In genomic region chr15:103627085-103627484, GRCm38 (mm10) we compare ENCODE assay signal across 9 mouse cellular contexts.
DNase-seq lines count a peak whose midpoint lies in the region; ATAC-seq and TF ChIP-seq lines count a peak whose summit lies in the region.
"Had no signal": no experiment of that assay in that cellular context is flagged by ENCODE, and none has a peak within 500 bp of the region (broad histone marks: within the 10 kb centered on the region; RNA-seq: fewer than 3 reads in every experiment).

No protein-coding gene starts in this region.

- peaks cover 15% of the 10 kb centered on the region for H3K27me3 ChIP-seq in Patski
- H3K27me3 ChIP-seq in forebrain, embryonic 14.5 days (replicated peaks; ENCODE audit: control insufficient read depth, insufficient read depth, low read length) = no peaks in the 10 kb centered on the region
- H3K27me3 ChIP-seq in intestine, embryonic 15.5 days (replicated peaks) = no peaks in the 10 kb centered on the region

- POLR2A ChIA-PET in Patski (lab: Charles Lee) = interaction anchor here (0.7 kb wide), 1 partner anchor 1049 kb away, joined by 6 read pairs; no protein-coding TSS in a partner anchor

- no peak for TF ChIP-seq CTCF in Patski (IDR thresholded peaks at IDR 0.05)

- WGBS in forebrain, embryonic 14.5 days = 5% methylated on average over 1 of the region's 1 CpGs
- WGBS in intestine, embryonic 15.5 days = 86% methylated on average over 1 of the region's 1 CpGs

- no peak overlapping the region for H3K9ac ChIP-seq in forebrain, embryonic 14.5 days (ENCODE audit: low read length)
- H3K9ac ChIP-seq in intestine, embryonic 15.5 days = no peak overlapping the region

- no peak overlapping the region for H3K4me3 ChIP-seq in forebrain, embryonic 14.5 days (ENCODE audit: low read depth, low read length)
- no peak overlapping the region for H3K4me3 ChIP-seq in intestine, embryonic 15.5 days (replicated peaks)
- H3K4me3 ChIP-seq: myocyte had no signal

- in situ Hi-C loops in Patski (cut with MboI; ENCODE audit: low pct_unique_long_range_greater_than_20kb) = no loop called here

- CTCF ChIA-PET in Patski (lab: Charles Lee) = no interaction called here

- ATAC-seq in frontal cortex, adult (ENCODE audit: low TSS enrichment) = no peak
- peak; percentile 54 for ATAC-seq in Patski
- ATAC-seq in forebrain, embryonic 14.5 days = peak; percentile 89
- ATAC-seq in intestine, embryonic 15.5 days = no peak

- H3K9me3 ChIP-seq in forebrain, embryonic 14.5 days (replicated peaks; ENCODE audit: control insufficient read depth, low read length) = no peaks in the 10 kb centered on the region
- no peaks in the 10 kb centered on the region for H3K9me3 ChIP-seq in intestine, embryonic 15.5 days

- H3K4me2 ChIP-seq in forebrain, embryonic 14.5 days (ENCODE audit: low read length) = no peak overlapping the region
- H3K4me2 ChIP-seq in intestine, embryonic 15.5 days (replicated peaks) = no peak overlapping the region

- H3K4me1 ChIP-seq in forebrain, embryonic 14.5 days (ENCODE audit: control insufficient read depth, insufficient read depth, low read length) = peaks cover 4% of the 10 kb centered on the region; the same call in 1 of the 2 replicates
- no peaks in the 10 kb centered on the region for H3K4me1 ChIP-seq in intestine, embryonic 15.5 days (replicated peaks)

- H3K36me3 ChIP-seq in forebrain, embryonic 14.5 days (ENCODE audit: control insufficient read depth, insufficient read depth, low read length) = no peaks in the 10 kb centered on the region
- H3K36me3 ChIP-seq in intestine, embryonic 15.5 days = no peaks in the 10 kb centered on the region

- DNase-seq in frontal cortex, postnatal 10 days (ENCODE audit: low spot score in 2 of 2) = peak; percentile 32 to 55
- DNase-seq in Patski (ENCODE audit: low read depth, low spot score) = no peak
- DNase-seq in forebrain, embryonic 14.5 days (ENCODE audit: low spot score) = peak; percentile 78
- DNase-seq in kidney, postnatal 25 days = peak; percentile 70 to 88
- peak; percentile 29 for DNase-seq in retina, adult 2 months (ENCODE audit: low read depth, low spot score)
- no peak for DNase-seq in thymus, postnatal 14 days

- H3K27ac ChIP-seq in forebrain, embryonic 14.5 days (ENCODE audit: low read depth, low read length) = peak overlapping the region; percentile 52; the same call in 1 of the 2 replicates
- H3K27ac ChIP-seq in intestine, embryonic 15.5 days = no peak overlapping the region

Comparison
In these comparisons a context has a peak if more than half of its experiments do, and no peak if none do; other contexts are left out.
1. DNase-seq: peak in frontal cortex, postnatal 10 days (2 of 2), forebrain, embryonic 14.5 days (single experiment), kidney, postnatal 25 days (2 of 2) and retina, adult 2 months (single experiment); none in Patski (single experiment) and thymus, postnatal 14 days (single experiment).
2. ATAC-seq: peak in Patski (single experiment) and forebrain, embryonic 14.5 days (single experiment); none in frontal cortex, adult (single experiment) and intestine, embryonic 15.5 days (single experiment).